Mouse (Mus musculus) myocyte (in vitro differentiated cells): ENCODE results near the gene Mta2.

Source experiments
- POLR2A ChIP-seq: IDR thresholded peaks from one replicate; pipeline ENCODE4 v1.6.1; 2011; ENCODE audit warnings: low read depth, mild to moderate bottlenecking, control low read depth, moderate library complexity; ENCODE audit not compliant: insufficient read length
- POLR2AphosphoS2 ChIP-seq: IDR thresholded peaks from one replicate; pipeline ENCODE4 v1.6.1; 2011; ENCODE audit warnings: low read depth, control low read depth; ENCODE audit not compliant: insufficient read length
- USF1 ChIP-seq: IDR thresholded peaks from one replicate; pipeline ENCODE4 v1.6.1; 2011; ENCODE audit warnings: low read depth, mild to moderate bottlenecking, control low read depth, moderate library complexity

GRCm38 (mm10) chr19:8983150-8983650 is 41.5 kb downstream of the Mta2 start:
- TF ChIP-seq POLR2A, result peak; percentile 37
- no peak for TF ChIP-seq USF1
- peak; percentile 82 for TF ChIP-seq POLR2AphosphoS2
